Mouse (Mus musculus) cerebellum, postnatal 10 days (tissue): ENCODE data around the gene Nes.
A peak's percentile ranks its signal among the peaks of the same experiment; 100 is the strongest.

Experiments
- DNase-seq, 2 experiments: peaks; one replicate each; pipeline ENCODE4 v3.0.0; 2021; ENCODE audit warnings: mixed read lengths in 2 of 2

The Nes gene

GRCm38 (mm10) chr3:87949955-87950515 is 20.8 kb upstream of the Nes start:
- no peak for DNase-seq

GRCm38 (mm10) chr3:87951946-87952345 is 18.9 kb upstream of the Nes start:
- DNase-seq = no peak

- no peak for DNase-seq
These were observed 18.4 kb upstream of the Nes start for GRCm38 (mm10) chr3:87952440-87952839.

GRCm38 (mm10) chr3:87958056-87958455 is 12.8 kb upstream of the Nes start:
- DNase-seq = no peak

- no peak for DNase-seq
These were observed 12.4 kb upstream of the Nes start for GRCm38 (mm10) chr3:87958476-87958875.

GRCm38 (mm10) chr3:87958967-87959366 is 11.9 kb upstream of the Nes start:
- DNase-seq = no peak

- no peak for DNase-seq
These were observed 11.5 kb upstream of the Nes start for GRCm38 (mm10) chr3:87959371-87959770.

GRCm38 (mm10) chr3:87960191-87960585 is 10.7 kb upstream of the Nes start:
- no peak for DNase-seq

- DNase-seq = peak; percentile 90 to 94
These were observed 10.2 kb upstream of the Nes start for GRCm38 (mm10) chr3:87960586-87961191.

- peak; percentile 70 to 75 for DNase-seq
These were observed 517 bp upstream of the Nes start for GRCm38 (mm10) chr3:87970184-87970938.

- no peak for DNase-seq
These were observed 768 bp downstream of the Nes start for GRCm38 (mm10) chr3:87971489-87972202.

- no peak for DNase-seq
These were observed 1.4 kb downstream of the Nes start for GRCm38 (mm10) chr3:87972203-87972664.

GRCm38 (mm10) chr3:87972776-87973175 is 1.9 kb downstream of the Nes start:
- DNase-seq = no peak

GRCm38 (mm10) chr3:87973593-87974380 is 2.9 kb downstream of the Nes start:
- DNase-seq = no peak

- no peak for DNase-seq
These were observed 3.6 kb downstream of the Nes start for GRCm38 (mm10) chr3:87974381-87974987.

- no peak for DNase-seq
These were observed 8.6 kb downstream of the Nes start for GRCm38 (mm10) chr3:87979493-87979892.

GRCm38 (mm10) chr3:87980085-87980484 is 9.2 kb downstream of the Nes start:
- DNase-seq = no peak

GRCm38 (mm10) chr3:87980728-87981127 is 9.8 kb downstream of the Nes start:
- no peak for DNase-seq

GRCm38 (mm10) chr3:87981214-87981760 is 10.4 kb downstream of the Nes start:
- DNase-seq = no peak

GRCm38 (mm10) chr3:87981894-87982835 is 11.3 kb downstream of the Nes start:
- DNase-seq = no peak
